Mouse (Mus musculus) stomach, postnatal 0 days (tissue): Measurements from ENCODE around the gene Macrod1.

Experiments
- CTCF ChIP-seq: IDR thresholded peaks from 2 replicates; pipeline ENCODE4 v1.5.1; 2016; ENCODE audit warnings: antibody characterized with exemption, low read depth, mild to moderate bottlenecking, moderate library complexity
- EP300 ChIP-seq: optimal IDR thresholded peaks from 2 replicates; pipeline ENCODE3; 2016; ENCODE audit warnings: antibody characterized with exemption

DNA sequence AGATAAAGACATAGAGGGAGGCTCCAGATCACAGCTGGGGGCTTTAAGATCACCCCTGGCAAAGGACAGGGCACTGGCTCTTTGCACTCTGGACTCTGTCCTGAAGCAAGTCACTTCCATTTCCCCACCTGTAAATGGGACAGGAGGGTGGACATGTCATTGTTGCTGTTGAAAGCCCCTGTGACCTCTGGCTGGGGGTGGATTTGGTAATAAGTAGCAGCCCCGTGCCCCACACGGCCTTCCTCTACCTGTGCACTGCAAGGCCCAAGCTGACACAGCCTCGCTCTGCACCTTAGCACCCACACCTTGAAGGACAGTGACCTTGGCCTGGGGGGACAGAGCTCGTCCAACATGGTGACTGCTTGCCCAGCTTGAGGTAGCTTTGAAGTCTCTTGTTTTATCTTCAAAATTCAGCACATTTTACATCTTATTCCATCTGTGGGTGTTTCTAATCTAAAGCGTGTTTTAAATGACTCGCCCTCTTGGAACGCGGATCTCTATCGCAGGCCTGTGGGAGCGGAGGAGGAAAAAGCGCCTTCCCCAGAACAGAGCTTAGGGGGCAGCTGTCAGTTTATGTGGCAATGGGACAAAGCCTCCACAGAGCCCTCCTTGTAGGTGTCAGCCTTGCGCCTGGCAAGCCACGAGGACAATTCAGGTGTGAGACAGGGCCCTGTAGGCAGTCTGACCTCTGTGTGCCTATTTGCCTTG, 121.3 kb downstream of the Macrod1 start:
- TF ChIP-seq CTCF (no peak), EP300 (no peak)
